ENCODE assay signal across 8 mouse cellular contexts in the genomic region with DNA sequence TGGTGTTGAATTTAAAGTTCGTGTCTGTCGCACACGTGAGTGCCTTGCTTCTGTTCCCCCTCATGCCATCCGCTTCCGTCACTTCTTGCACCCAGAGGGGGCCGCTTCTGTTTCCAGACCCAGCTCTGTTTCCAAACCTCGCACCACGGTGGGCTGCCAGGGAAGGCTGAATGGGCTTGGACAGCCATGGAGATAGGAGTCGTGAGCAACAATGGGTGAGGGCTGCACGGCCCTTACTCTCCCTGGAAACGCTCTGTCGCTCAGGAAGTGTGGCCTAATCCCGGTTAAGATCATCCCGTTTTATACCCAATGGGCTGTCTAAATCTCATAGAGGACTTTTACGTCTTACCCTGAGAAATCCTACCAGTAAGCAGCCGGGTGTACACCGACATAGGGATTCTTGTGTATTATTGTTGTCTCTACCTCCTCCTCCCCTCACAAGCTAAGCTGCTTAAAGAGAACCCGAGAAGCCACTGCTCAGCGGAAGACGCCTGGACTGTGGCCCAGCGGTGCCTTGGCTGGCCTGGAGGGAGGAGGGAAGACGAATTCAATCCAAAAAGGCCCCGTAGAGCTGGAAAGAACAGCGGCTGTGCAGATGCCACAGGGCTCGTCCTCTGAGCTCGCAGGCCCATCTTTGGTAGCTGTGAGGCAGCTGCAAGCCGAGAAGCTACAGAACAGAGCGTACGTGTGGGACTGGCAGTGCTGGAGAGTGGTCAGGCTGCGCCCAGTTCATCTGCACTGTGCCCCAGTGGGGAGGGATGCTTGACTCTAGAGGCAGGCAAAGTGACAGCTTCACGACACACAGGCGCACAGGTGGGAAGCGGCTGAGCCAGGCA. TPM values are rescaled to one million over a fixed set of nuclear protein-coding genes. Genes with fewer than 3 reads are reported as not detected.
DNase-seq lines count a peak whose midpoint lies in the region; ATAC-seq and TF ChIP-seq lines count a peak whose summit lies in the region.

No protein-coding gene starts in this region.

- H3K27ac ChIP-seq in testis, adult 2 months (ENCODE audit: control insufficient read depth, insufficient read depth, low read depth, low read length) = 0 out of 2 replicates have a peak overlapping the region, but pooled peaks have one; percentile 22
- H3K27ac ChIP-seq in hindbrain, embryonic 16.5 days (ENCODE audit: low read depth, low read length) = peak overlapping the region; percentile 56

- H3K36me3 ChIP-seq in testis, adult 2 months (ENCODE audit: control insufficient read depth, insufficient read depth, low read length) = no peaks in the 10 kb centered on the region
- H3K36me3 ChIP-seq in hindbrain, embryonic 16.5 days (ENCODE audit: control insufficient read depth, insufficient read depth, low read length) = no peaks in the 10 kb centered on the region

- no peaks in the 10 kb centered on the region for H3K9me3 ChIP-seq in hindbrain, embryonic 16.5 days (ENCODE audit: control insufficient read depth, low read length)

- no peaks in the 10 kb centered on the region; the same call in 1 of the 2 replicates for H3K4me1 ChIP-seq in testis, adult 2 months (ENCODE audit: control insufficient read depth, insufficient read depth, low read length)
- H3K4me1 ChIP-seq in hindbrain, embryonic 16.5 days (ENCODE audit: control insufficient read depth, insufficient read depth, low read depth, low read length) = peaks cover 16% of the 10 kb centered on the region

- no peak for TF ChIP-seq POLR2A in testis, adult 2 months (IDR thresholded peaks at IDR 0.05; ENCODE audit: control insufficient read depth, low read depth, low read length)

- no peaks in the 10 kb centered on the region for H3K27me3 ChIP-seq in testis, adult 2 months (ENCODE audit: control insufficient read depth, insufficient read depth, low read length)
- no peaks in the 10 kb centered on the region for H3K27me3 ChIP-seq in hindbrain, embryonic 16.5 days (replicated peaks; ENCODE audit: control insufficient read depth, insufficient read depth, low read length)

- no peak for TF ChIP-seq CTCF in testis, adult 2 months (IDR thresholded peaks at IDR 0.05; ENCODE audit: control insufficient read depth, insufficient read depth, insufficient replicate concordance, low read depth, low read length)

- WGBS in hindbrain, embryonic 16.5 days = 27% methylated on average over 33 of the region's 33 CpGs

- H3K4me3 ChIP-seq in testis, adult 2 months (ENCODE audit: control insufficient read depth, low read depth, low read length) = no peak overlapping the region
- H3K4me3 ChIP-seq in hindbrain, embryonic 16.5 days (ENCODE audit: low read length) = no peak overlapping the region

- ATAC-seq in hindbrain, embryonic 16.5 days = peak; percentile 87
- ATAC-seq in CD4-positive, CD25-positive, alpha-beta regulatory T cell, adult 4 months = no peak

- H3K9ac ChIP-seq in hindbrain, embryonic 16.5 days (ENCODE audit: low read depth, low read length) = peak overlapping the region; percentile 11; the same call in 1 of the 2 replicates

- intact Hi-C loops in heart, postnatal 25 days (cut with DNase I) = no loop called here

- H3K4me2 ChIP-seq in hindbrain, embryonic 16.5 days (ENCODE audit: low read length) = peak overlapping the region; percentile 1

- peak; percentile 87 for DNase-seq in heart, adult 11 months
- DNase-seq in heart, postnatal 25 days (ENCODE audit: low spot score) = no peak
- no peak for DNase-seq in testis, postnatal 14 days (ENCODE audit: low spot score)
- DNase-seq in skeletal muscle tissue, adult 2 months (ENCODE audit: low read depth, low spot score) = peak; percentile 65
- DNase-seq in spleen, adult 18-20 months = no peak

RNA-seq across cellular contexts. Expression of gene Alg14, which starts 58.0 kb away (rescaled TPM):
- total RNA-seq in heart, postnatal 25 days (2021) = 10 to 100 TPM in 1 of 2 experiments, 1 to 10 TPM in 1; 9.9 to 15.9 TPM
- polyA plus RNA-seq in testis, adult 2 months (2012; rRNA removed) = 2.5 and 3.3 TPM in 2 replicates
- polyA plus RNA-seq in hindbrain, embryonic 16.5 days (2015; fragmentation: Nextera tagmentation; extraction: Ambion mirVana) = 41.3 and 44.8 TPM in 2 replicates
- polyA plus RNA-seq in CD4-positive, CD25-positive, alpha-beta regulatory T cell, adult 4 months (2017; shearing (Covaris generic)) = 10 to 100 TPM; 15.5 to 29.5 TPM

Comparison
In these comparisons a context has a peak if more than half of its experiments do, and no peak if none do; other contexts are left out.
1. DNase-seq: peak in heart, adult 11 months (single experiment) and skeletal muscle tissue, adult 2 months (single experiment); none in heart, postnatal 25 days (single experiment), testis, postnatal 14 days (single experiment) and spleen, adult 18-20 months (0 of 2).